Mouse (Mus musculus) spleen, adult 2 months (tissue): Measurements from ENCODE around the gene Nkain1. TPM values are rescaled to one million over a fixed set of nuclear protein-coding genes. Genes with fewer than 3 reads are reported as not detected.

Source experiments
- DNase-seq, 2 experiments: peaks; one replicate each; pipeline versions ENCODE4 v3.0.0 to v3.0.0-alpha.2; 2012 to 2021; ENCODE audit warnings: low spot score in 2 of 2, low read depth in 1 of 2
- H3K27ac ChIP-seq: fragments of 200-500 bp; 2 replicates; pipeline ENCODE4 v1.5.1; 2012; ENCODE audit warnings: low read length, inconsistent platforms; ENCODE audit not compliant: insufficient read depth
- H3K27me3 ChIP-seq: fragments of 200-500 bp; 2 replicates; pipeline ENCODE4 v1.6.1; 2012; ENCODE audit warnings: mild to moderate bottlenecking, moderate library complexity, low read length, inconsistent platforms; ENCODE audit not compliant: control insufficient read depth, insufficient read depth
- H3K36me3 ChIP-seq: fragments of 200-500 bp; 2 replicates; pipeline ENCODE4 v1.6.1; 2012; ENCODE audit warnings: mild to moderate bottlenecking, low read length, inconsistent platforms; ENCODE audit not compliant: control insufficient read depth, insufficient read depth
- H3K4me1 ChIP-seq: fragments of 200-500 bp; 2 replicates; pipeline ENCODE4 v1.6.1; 2011; ENCODE audit warnings: inconsistent platforms; ENCODE audit not compliant: control insufficient read depth, insufficient read depth, insufficient read length
- H3K4me3 ChIP-seq: fragments of 200-500 bp; 2 replicates; pipeline ENCODE4 v1.5.1; 2011; ENCODE audit warnings: mild to moderate bottlenecking, inconsistent platforms; ENCODE audit not compliant: insufficient read depth, insufficient read length; ENCODE audit errors: extremely low read depth
- CTCF ChIP-seq: fragments of 200-500 bp; IDR thresholded peaks from 2 replicates; pipeline ENCODE4 v1.5.1; 2011; ENCODE audit warnings: mild to moderate bottlenecking, inconsistent platforms; ENCODE audit not compliant: insufficient read depth, insufficient read length, insufficient replicate concordance; ENCODE audit errors: extremely low read depth
- POLR2A ChIP-seq: fragments of 200-500 bp; IDR thresholded peaks from 2 replicates; pipeline ENCODE4 v1.6.1; 2011; ENCODE audit warnings: low read depth, low read length, inconsistent platforms
- WGBS: fragments of 180-500 bp; shearing (Covaris S2); methylation state at CpG from one replicate; pipeline ENCODE4 v1.1.7; 2018; 5-methylcytosine and 5-hydroxymethylcytosine counted together
- polyA plus RNA-seq: library from polyadenylated mRNA; depleted of rRNA; stranded (reverse); fragments of >200 nt; gene quantifications from 2 replicates; pipeline ENCODE4 v1.2.3, GENCODE M21; 2012

Nkain1 gene
- polyA plus RNA-seq, 1 experiment: 0.77 TPM

- Histone ChIP-seq H3K27me3 (peaks cover 12% of the 10 kb centered on the region), H3K4me1 (peaks cover 4% of the 10 kb centered on the region; the same call in 1 of the 2 replicates), H3K27ac (no peak overlapping the region), H3K4me3 (peak overlapping the region; percentile 20; the same call in 1 of the 2 replicates), H3K36me3 (no peaks in the 10 kb centered on the region)
- no peak for DNase-seq
- WGBS: 1% methylated on average over 75 of the region's 76 CpGs
- TF ChIP-seq CTCF (no peak), POLR2A (no peak)
Measured at GRCm38 (mm10) chr4:130573351-130574047, 474 bp downstream of the Nkain1 start.

GRCm38 (mm10) chr4:130573012-130573350 lies 992 bp downstream of the Nkain1 start:
- no peaks in the 10 kb centered on the region for H3K36me3 ChIP-seq
- H3K4me1 ChIP-seq: peaks cover 4% of the 10 kb centered on the region; the same call in 1 of the 2 replicates
- TF ChIP-seq POLR2A (no peak), CTCF (no peak)
- DNase-seq: no peak
- H3K27ac ChIP-seq: no peak overlapping the region
- peaks cover 12% of the 10 kb centered on the region for H3K27me3 ChIP-seq
- WGBS: 7% methylated on average over 6 of the region's 6 CpGs
- no peak overlapping the region for H3K4me3 ChIP-seq

- no peak for DNase-seq
- Histone ChIP-seq H3K36me3 (no peaks in the 10 kb centered on the region), H3K4me3 (no peak overlapping the region), H3K27me3 (peaks cover 12% of the 10 kb centered on the region), H3K4me1 (peaks cover 4% of the 10 kb centered on the region; the same call in 1 of the 2 replicates), H3K27ac (no peak overlapping the region)
- TF ChIP-seq POLR2A (no peak), CTCF (no peak)
- 57% methylated on average over 10 of the region's 10 CpGs for WGBS
Measured at GRCm38 (mm10) chr4:130572545-130572944, 1.4 kb downstream of the Nkain1 start.

- 74% methylated on average over 10 of the region's 10 CpGs for WGBS
- H3K4me3 ChIP-seq: no peak overlapping the region
- no peaks in the 10 kb centered on the region for H3K36me3 ChIP-seq
- TF ChIP-seq POLR2A (no peak), CTCF (no peak)
- H3K4me1 ChIP-seq: peaks cover 4% of the 10 kb centered on the region; the same call in 1 of the 2 replicates
- H3K27ac ChIP-seq: no peak overlapping the region
- DNase-seq: no peak
- peaks cover 12% of the 10 kb centered on the region for H3K27me3 ChIP-seq
Measured at GRCm38 (mm10) chr4:130570941-130571720, 2.8 kb downstream of the Nkain1 start.

GRCm38 (mm10) chr4:130568043-130568978 lies 5.7 kb downstream of the Nkain1 start:
- H3K27me3 ChIP-seq: peaks cover 1% of the 10 kb centered on the region; the same call in 1 of the 2 replicates
- no peak overlapping the region for H3K27ac ChIP-seq
- H3K4me3 ChIP-seq: no peak overlapping the region
- H3K4me1 ChIP-seq: 0 out of 2 replicates have a peak, but pooled peaks cover under 1% of the 10 kb centered on the region
- DNase-seq: no peak
- 78% methylated on average over 23 of the region's 23 CpGs for WGBS
- TF ChIP-seq POLR2A (no peak), CTCF (no peak)
- H3K36me3 ChIP-seq: no peaks in the 10 kb centered on the region

- Histone ChIP-seq H3K4me1 (no peaks in the 10 kb centered on the region), H3K27me3 (no peaks in the 10 kb centered on the region), H3K36me3 (no peaks in the 10 kb centered on the region), H3K27ac (no peak overlapping the region), H3K4me3 (no peak overlapping the region)
- no peak for DNase-seq
- TF ChIP-seq POLR2A (no peak), CTCF (no peak)
- 77% methylated on average over 8 of the region's 8 CpGs for WGBS
Measured at GRCm38 (mm10) chr4:130563820-130564219, 10.2 kb downstream of the Nkain1 start.
